Mouse (Mus musculus) hindbrain, embryonic 14.5 days (tissue): ENCODE data around the gene Cct2. TPM values are rescaled to one million over a fixed set of nuclear protein-coding genes. Genes with fewer than 3 reads are reported as not detected.

ENCODE experiments used
- ATAC-seq: fragments of 200-750 bp; cut with Nextera tagmentation; 2 replicates; pipeline ENCODE4 v1.8.0; 2017; ENCODE audit warnings: moderate number of reproducible peaks, mild to moderate bottlenecking, moderate TSS enrichment, moderate library complexity; ENCODE audit not compliant: low FRiP score
- DNase-seq: peaks from one replicate; pipeline ENCODE4 v3.0.0-alpha.2; 2015; ENCODE audit warnings: low spot score
- H3K27ac ChIP-seq: fragments of 300-500 bp; sonication (generic); 2 replicates; pipeline ENCODE4 v1.5.1; 2014; ENCODE audit warnings: mild to moderate bottlenecking, moderate library complexity
- H3K27me3 ChIP-seq: fragments of 300-500 bp; sonication (generic); 2 replicates; pipeline ENCODE4 v1.6.1; 2014; ENCODE audit warnings: mild to moderate bottlenecking, low read length, mixed read lengths; ENCODE audit not compliant: control insufficient read depth, insufficient read depth
- H3K36me3 ChIP-seq: fragments of 300-500 bp; sonication (generic); replicated peaks from 2 replicates; pipeline ENCODE4 v1.6.1; 2014; ENCODE audit not compliant: control insufficient read depth, insufficient read depth
- H3K4me1 ChIP-seq: fragments of 300-500 bp; sonication (generic); replicated peaks from 2 replicates; pipeline ENCODE4 v1.6.1; 2014; ENCODE audit warnings: antibody characterized with exemption, low read length, mixed read lengths; ENCODE audit not compliant: control insufficient read depth, insufficient read depth
- H3K4me2 ChIP-seq: fragments of 300-500 bp; sonication (generic); replicated peaks from 2 replicates; pipeline ENCODE4 v1.6.1; 2014; ENCODE audit warnings: mild to moderate bottlenecking, moderate library complexity
- H3K4me3 ChIP-seq: fragments of 300-500 bp; sonication (generic); replicated peaks from 2 replicates; pipeline ENCODE4 v1.5.1; 2014; ENCODE audit warnings: mild to moderate bottlenecking, low read length
- H3K9ac ChIP-seq: fragments of 300-500 bp; sonication (generic); 2 replicates; pipeline ENCODE4 v1.6.1; 2014
- H3K9me3 ChIP-seq: fragments of 300-500 bp; sonication (generic); 2 replicates; pipeline ENCODE4 v1.6.1; 2016; ENCODE audit warnings: low read length; ENCODE audit not compliant: control insufficient read depth
- WGBS: fragments of 180-500 bp; shearing (Covaris S2); extraction: QIAGEN DNeasy Blood & Tissue Kit; methylation state at CpG from one replicate; pipeline ENCODE4 v1.1.7; 2014; 5-methylcytosine and 5-hydroxymethylcytosine counted together
- polyA plus RNA-seq: library from polyadenylated mRNA; unstranded; fragments of >200 nt; fragmentation: Nextera tagmentation; extraction: Ambion mirVana; gene quantifications from 2 replicates; pipeline ENCODE4 v1.2.1, GENCODE M21; 2014

Cct2 gene
- polyA plus RNA-seq, 1 experiment from 2014 or later = 281 TPM

DNA sequence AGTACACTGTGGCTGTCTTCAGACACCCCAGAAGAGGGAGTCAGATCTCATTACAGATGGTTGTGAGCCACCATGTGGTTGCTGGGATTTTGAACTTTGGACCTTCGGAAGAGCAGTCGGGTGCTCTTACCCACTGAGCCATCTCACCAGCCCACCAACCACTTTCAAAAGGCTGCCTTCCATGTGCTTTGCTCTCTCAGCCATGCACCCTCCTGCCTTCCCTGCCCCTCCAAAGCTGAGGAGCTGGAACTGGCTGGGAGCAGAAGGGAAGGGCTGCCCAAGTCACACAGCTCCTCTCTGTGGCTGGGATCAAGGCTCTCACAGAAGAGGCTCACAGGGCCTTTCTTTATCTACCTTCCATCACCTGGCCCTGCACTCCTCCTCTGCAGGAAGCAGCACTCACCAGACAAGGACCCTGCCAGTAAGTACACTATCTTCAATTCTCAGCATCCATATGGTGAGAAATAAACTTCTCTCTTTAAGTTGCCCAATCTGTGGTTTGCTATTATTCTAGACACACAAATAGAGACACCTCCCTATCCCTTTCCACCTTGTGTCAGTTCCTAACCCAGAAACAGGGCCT, 33.6 kb upstream of the Cct2 start:
- H3K9me3 ChIP-seq = no peaks in the 10 kb centered on the region
- peaks cover 9% of the 10 kb centered on the region for H3K4me1 ChIP-seq
- 60% methylated on average over 2 of the region's 2 CpGs for WGBS
- DNase-seq = no peak
- no peaks in the 10 kb centered on the region for H3K27me3 ChIP-seq
- no peak overlapping the region for H3K4me2 ChIP-seq
- H3K9ac ChIP-seq = no peak overlapping the region
- H3K4me3 ChIP-seq = no peak overlapping the region
- ATAC-seq = no peak
- no peak overlapping the region for H3K27ac ChIP-seq
- 0 out of 2 replicates have a peak, but pooled peaks cover 12% of the 10 kb centered on the region for H3K36me3 ChIP-seq

DNA sequence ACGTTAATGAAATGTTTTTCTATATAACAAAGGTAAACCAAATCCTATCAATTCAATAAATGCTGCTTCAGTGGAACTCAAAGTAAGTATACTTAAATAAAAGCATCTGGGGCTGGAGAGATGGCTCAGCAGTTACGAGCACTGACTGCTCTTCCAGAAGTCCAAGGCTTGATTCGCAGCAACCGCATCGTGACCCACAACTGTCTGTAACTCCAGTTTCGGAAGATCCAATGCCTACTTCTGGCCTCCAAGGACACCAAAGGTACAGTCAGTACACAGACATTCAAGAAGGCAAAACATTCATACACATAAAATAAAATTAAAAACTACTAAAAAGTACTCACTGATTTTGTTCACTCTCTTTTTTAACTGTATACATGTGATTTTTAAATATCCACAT, 32.5 kb upstream of the Cct2 start:
- H3K27me3 ChIP-seq = no peaks in the 10 kb centered on the region
- 0 out of 2 replicates have a peak, but pooled peaks cover 12% of the 10 kb centered on the region for H3K36me3 ChIP-seq
- no peaks in the 10 kb centered on the region for H3K9me3 ChIP-seq
- no peak overlapping the region for H3K9ac ChIP-seq
- no peak overlapping the region for H3K4me3 ChIP-seq
- ATAC-seq (no peak), DNase-seq (no peak)
- H3K27ac ChIP-seq = no peak overlapping the region
- H3K4me2 ChIP-seq = no peak overlapping the region
- peaks cover 9% of the 10 kb centered on the region for H3K4me1 ChIP-seq
- 86% methylated on average over 6 of the region's 6 CpGs for WGBS

DNA sequence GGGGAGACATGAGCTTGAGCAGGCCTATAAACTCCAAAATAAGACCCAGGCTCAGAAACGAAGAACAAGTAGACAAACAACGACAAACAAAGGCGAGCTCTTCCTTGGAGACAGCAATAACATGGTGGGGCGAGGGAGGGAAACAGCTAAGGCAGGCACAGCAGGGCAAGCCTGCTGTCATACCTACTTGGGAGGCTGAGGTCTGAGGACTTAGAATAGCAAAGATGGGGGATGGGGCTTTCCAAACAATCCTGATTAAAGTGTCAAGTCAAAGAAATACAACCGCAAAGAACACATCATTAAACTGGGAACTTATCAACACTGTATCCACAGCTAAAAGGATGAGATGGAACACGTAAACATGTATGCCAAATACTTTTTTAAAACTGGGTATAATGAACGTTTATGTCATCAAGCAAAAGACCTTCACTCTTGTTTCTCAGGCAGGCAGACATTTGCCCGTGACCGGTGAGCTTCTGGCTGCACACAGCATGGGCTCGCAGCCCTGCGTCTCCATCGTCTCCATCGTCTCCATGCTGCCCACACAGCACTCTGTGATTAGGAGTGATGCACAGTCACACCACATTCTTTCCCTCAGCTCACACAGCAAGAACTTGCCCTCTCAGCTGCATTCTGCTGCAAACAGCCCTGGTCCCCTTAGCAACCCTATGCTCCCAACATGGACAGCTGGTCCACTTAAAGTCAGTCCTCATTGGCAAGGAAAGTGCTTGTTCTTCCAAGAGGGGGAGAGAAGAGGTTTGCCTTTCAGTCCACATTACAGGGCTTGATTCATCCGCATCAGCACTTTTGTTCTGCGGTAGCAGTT, 31.1 kb upstream of the Cct2 start:
- no peaks in the 10 kb centered on the region for H3K9me3 ChIP-seq
- H3K36me3 ChIP-seq = 0 out of 2 replicates have a peak, but pooled peaks cover 8% of the 10 kb centered on the region
- ATAC-seq (peak; percentile 95), DNase-seq (peak; percentile 70)
- WGBS = 18% methylated on average over 15 of the region's 15 CpGs
- H3K9ac ChIP-seq = 0 out of 2 replicates have a peak overlapping the region, but pooled peaks have one; percentile 18
- H3K4me1 ChIP-seq = peaks cover 9% of the 10 kb centered on the region
- H3K27ac ChIP-seq = peak overlapping the region; percentile 80
- no peak overlapping the region for H3K4me2 ChIP-seq
- no peak overlapping the region for H3K4me3 ChIP-seq
- H3K27me3 ChIP-seq = no peaks in the 10 kb centered on the region

DNA sequence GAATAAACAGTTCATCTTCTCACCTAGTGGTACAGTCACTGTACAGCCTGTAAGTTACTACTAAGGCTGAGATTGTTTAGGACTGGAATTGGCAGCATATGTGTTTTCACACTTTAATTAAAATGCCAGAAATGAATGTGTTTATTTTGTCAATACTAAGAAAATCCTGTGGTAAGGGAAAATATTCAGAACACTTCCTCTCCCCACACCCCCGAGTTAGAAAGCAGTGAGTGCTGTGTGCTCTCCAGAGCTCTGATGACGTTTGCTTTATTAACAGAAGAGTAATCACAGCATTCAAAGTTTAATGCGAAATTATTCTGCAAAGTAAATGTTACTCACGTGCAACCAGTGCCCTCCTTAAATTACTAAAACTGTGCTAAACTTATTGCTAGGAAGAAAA, 26.0 kb upstream of the Cct2 start:
- peaks cover 9% of the 10 kb centered on the region; the same call in 1 of the 2 replicates for H3K4me1 ChIP-seq
- H3K9ac ChIP-seq = no peak overlapping the region
- no peak overlapping the region for H3K4me2 ChIP-seq
- no peak overlapping the region for H3K4me3 ChIP-seq
- H3K27me3 ChIP-seq = no peaks in the 10 kb centered on the region
- ATAC-seq = no peak
- 0 out of 2 replicates have a peak, but pooled peaks cover 5% of the 10 kb centered on the region for H3K36me3 ChIP-seq
- H3K9me3 ChIP-seq = no peaks in the 10 kb centered on the region
- 79% methylated on average over 4 of the region's 4 CpGs for WGBS
- no peak for DNase-seq
- no peak overlapping the region for H3K27ac ChIP-seq

DNA sequence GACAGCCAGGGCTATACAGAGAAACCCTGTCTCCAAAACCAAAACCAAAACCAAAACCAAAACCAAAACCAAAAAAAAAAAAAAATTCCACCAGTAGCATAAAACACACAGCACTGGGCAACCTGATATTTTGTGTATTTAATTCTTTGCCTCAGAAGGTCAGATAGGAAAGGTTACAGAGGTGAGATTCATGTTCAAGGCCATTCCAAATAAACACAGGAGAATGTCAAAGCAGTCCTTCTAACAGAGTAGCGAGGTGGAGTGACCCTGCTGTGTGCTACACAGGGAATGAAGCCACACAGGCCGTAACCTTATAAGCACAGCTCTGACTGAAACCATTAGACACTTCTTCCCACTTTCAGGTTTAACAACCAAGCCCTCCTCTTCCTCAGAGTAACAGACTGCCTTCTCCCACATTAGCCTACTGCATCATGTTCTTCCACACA, 18.3 kb upstream of the Cct2 start:
- H3K9ac ChIP-seq = no peak overlapping the region
- no peak overlapping the region for H3K4me2 ChIP-seq
- WGBS = 82% methylated on average over 2 of the region's 2 CpGs
- no peaks in the 10 kb centered on the region for H3K27me3 ChIP-seq
- H3K4me1 ChIP-seq = no peaks in the 10 kb centered on the region
- DNase-seq (no peak), ATAC-seq (no peak)
- H3K9me3 ChIP-seq = no peaks in the 10 kb centered on the region
- H3K36me3 ChIP-seq = peaks cover 47% of the 10 kb centered on the region
- no peak overlapping the region for H3K27ac ChIP-seq
- H3K4me3 ChIP-seq = no peak overlapping the region

DNA sequence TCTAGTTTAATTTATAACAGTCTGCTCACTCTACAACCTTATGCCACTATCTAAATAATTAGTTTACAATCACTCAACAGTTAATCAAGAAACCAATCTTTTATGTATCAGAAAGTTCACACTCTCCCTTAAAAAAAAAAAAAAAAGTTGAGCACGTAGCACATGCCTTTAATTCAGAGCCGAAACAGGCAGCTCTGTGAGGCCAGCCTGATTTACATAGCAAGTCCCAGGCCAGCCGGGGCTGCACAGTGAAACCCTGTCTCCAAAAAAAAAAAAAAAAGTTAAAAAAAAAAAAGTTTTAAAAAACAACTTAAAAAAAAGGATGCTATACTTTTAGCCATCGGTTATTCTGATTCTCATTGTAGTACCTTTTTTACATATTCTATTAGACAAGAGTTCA, 17.7 kb upstream of the Cct2 start:
- peaks cover 53% of the 10 kb centered on the region for H3K36me3 ChIP-seq
- H3K27ac ChIP-seq = no peak overlapping the region
- no peak overlapping the region for H3K4me2 ChIP-seq
- H3K9me3 ChIP-seq = no peaks in the 10 kb centered on the region
- no peak overlapping the region for H3K9ac ChIP-seq
- ATAC-seq (no peak), DNase-seq (no peak)
- 76% methylated on average over 4 of the region's 4 CpGs for WGBS
- H3K27me3 ChIP-seq = no peaks in the 10 kb centered on the region
- no peaks in the 10 kb centered on the region for H3K4me1 ChIP-seq
- no peak overlapping the region for H3K4me3 ChIP-seq

DNA sequence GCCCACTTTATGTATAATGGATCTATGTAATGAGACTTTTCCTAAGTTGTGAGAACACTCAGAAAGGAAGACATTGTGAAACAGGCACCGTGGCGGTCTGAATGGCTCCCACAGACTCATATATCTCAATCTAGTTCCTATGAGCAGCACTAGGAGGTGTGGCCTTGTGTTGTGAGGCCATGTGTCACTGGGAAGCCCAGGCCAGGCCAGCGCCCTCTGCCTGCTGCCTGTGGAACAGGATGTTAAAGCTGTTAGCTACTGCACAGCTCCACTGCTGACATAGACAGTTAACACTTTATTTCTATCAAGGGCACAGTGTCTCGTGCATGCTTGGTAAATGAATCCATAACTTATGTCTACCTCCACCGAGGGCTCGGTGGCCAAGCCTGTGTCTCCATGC, 14.7 kb upstream of the Cct2 start:
- no peak overlapping the region for H3K27ac ChIP-seq
- no peak for ATAC-seq
- H3K36me3 ChIP-seq = peaks cover 63% of the 10 kb centered on the region
- H3K9me3 ChIP-seq = no peaks in the 10 kb centered on the region
- H3K27me3 ChIP-seq = no peaks in the 10 kb centered on the region
- H3K4me2 ChIP-seq = no peak overlapping the region
- no peak overlapping the region for H3K4me3 ChIP-seq
- WGBS = 76% methylated on average over 6 of the region's 6 CpGs
- no peak for DNase-seq
- no peaks in the 10 kb centered on the region for H3K4me1 ChIP-seq
- no peak overlapping the region for H3K9ac ChIP-seq

DNA sequence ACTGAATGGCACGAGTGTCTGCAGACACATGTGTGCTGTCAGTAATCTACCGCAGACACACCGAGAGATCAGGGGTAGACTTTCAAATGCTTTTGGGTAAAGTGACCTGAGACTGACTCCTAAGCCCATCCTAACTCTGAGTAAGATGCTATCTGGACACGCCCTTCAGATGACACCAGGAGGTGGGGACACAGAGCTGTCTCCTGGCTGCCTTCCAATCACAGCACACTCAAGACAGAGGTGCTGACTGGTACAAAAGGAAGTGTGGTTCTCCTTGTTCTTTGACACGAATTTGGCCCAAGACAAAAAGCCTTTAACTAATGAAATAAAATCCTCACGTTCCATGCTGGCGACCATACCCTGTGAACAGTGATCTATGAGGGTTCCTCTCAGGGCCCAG, 9.6 kb upstream of the Cct2 start:
- H3K27me3 ChIP-seq = no peaks in the 10 kb centered on the region; the same call in 1 of the 2 replicates
- no peak overlapping the region for H3K9ac ChIP-seq
- 81% methylated on average over 7 of the region's 7 CpGs for WGBS
- H3K27ac ChIP-seq = no peak overlapping the region
- no peak overlapping the region for H3K4me3 ChIP-seq
- DNase-seq (no peak), ATAC-seq (no peak)
- no peaks in the 10 kb centered on the region for H3K4me1 ChIP-seq
- H3K9me3 ChIP-seq = no peaks in the 10 kb centered on the region
- no peak overlapping the region for H3K4me2 ChIP-seq
- H3K36me3 ChIP-seq = peaks cover 56% of the 10 kb centered on the region

DNA sequence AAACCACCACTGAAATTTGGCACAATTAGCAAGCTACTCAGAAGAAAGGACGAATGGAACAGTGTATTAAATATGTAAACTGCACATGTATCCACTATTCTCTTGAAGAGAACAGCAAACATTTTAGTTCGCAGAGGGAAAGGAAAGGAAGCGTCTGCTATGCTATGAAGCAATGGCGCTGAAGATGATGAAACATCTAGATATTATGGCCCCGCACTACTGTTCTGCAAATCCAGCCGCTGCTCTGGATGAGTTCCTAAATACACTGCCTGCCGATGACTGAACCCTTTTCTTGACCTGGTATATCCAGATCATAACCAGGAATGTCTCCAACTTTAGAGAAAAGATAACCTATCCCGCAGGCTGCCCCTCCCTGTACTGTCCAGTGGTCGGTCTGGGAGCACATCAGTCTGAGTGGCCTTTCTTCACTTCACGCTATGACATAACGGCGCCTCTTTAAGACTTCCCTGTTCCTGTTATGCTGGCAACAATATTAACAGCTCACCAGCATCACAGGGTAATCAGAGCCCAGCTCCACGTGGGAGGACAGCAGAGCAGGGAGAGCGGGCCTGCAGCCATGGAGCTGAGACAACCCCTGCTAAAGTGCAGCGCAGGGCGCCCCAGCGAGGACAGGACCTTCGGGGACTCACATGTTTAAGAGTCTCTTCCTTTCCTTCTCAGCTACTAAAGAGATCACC, 8.7 kb upstream of the Cct2 start:
- DNase-seq (no peak), ATAC-seq (no peak)
- no peak overlapping the region for H3K27ac ChIP-seq
- H3K36me3 ChIP-seq = peaks cover 52% of the 10 kb centered on the region
- WGBS = 93% methylated on average over 18 of the region's 18 CpGs
- no peaks in the 10 kb centered on the region for H3K4me1 ChIP-seq
- no peak overlapping the region for H3K4me3 ChIP-seq
- no peak overlapping the region for H3K4me2 ChIP-seq
- H3K9me3 ChIP-seq = no peaks in the 10 kb centered on the region
- no peak overlapping the region for H3K9ac ChIP-seq
- H3K27me3 ChIP-seq = no peaks in the 10 kb centered on the region; the same call in 1 of the 2 replicates
